Mouse (Mus musculus): Measurements from ENCODE around the gene Gpam. TPM values are rescaled to one million over a fixed set of nuclear protein-coding genes. Genes with fewer than 3 reads are reported as not detected.

The Gpam gene
- polyA plus RNA-seq, 1 experiment: 0.60 TPM

- TF ChIP-seq FLI1 (IDR thresholded peaks at IDR 0.05; ENCODE audit: low read length) (no peak), GATA1 (IDR thresholded peaks at IDR 0.05; ENCODE audit: borderline replicate concordance, low read length) (no peak)
- no peak overlapping the region for H3K4me3 ChIP-seq (replicated peaks)
- H3K27me3 ChIP-seq (replicated peaks): no peaks in the 10 kb centered on the region
- H3K36me3 ChIP-seq (replicated peaks; ENCODE audit: low read length): peaks cover 95% of the 10 kb centered on the region
- peaks cover 3% of the 10 kb centered on the region; the same call in 1 of the 2 replicates for H3K9me3 ChIP-seq
- H3K4me1 ChIP-seq: no peaks in the 10 kb centered on the region; the same call in 1 of the 2 replicates
These were observed 50.2 kb downstream of the Gpam start for GRCm38 (mm10) chr19:55076822-55077221.

- Histone ChIP-seq H3K4me1 (no peaks in the 10 kb centered on the region), H3K27me3 (replicated peaks) (no peaks in the 10 kb centered on the region), H3K4me3 (replicated peaks) (no peak overlapping the region), H3K36me3 (replicated peaks; ENCODE audit: low read length) (peaks cover 97% of the 10 kb centered on the region), H3K9me3 (peaks cover 8% of the 10 kb centered on the region; the same call in 1 of the 2 replicates)
- TF ChIP-seq FLI1 (IDR thresholded peaks at IDR 0.05; ENCODE audit: low read length): no peak
- no peak for TF ChIP-seq GATA1 (IDR thresholded peaks at IDR 0.05; ENCODE audit: borderline replicate concordance, low read length)
These were observed 54.0 kb downstream of the Gpam start for GRCm38 (mm10) chr19:55073004-55073403.

- TF ChIP-seq FLI1 (IDR thresholded peaks at IDR 0.05; ENCODE audit: low read length): no peak
- no peak for TF ChIP-seq GATA1 (IDR thresholded peaks at IDR 0.05; ENCODE audit: borderline replicate concordance, low read length)
- Histone ChIP-seq H3K4me3 (replicated peaks) (no peak overlapping the region), H3K9me3 (peaks cover 8% of the 10 kb centered on the region; the same call in 1 of the 2 replicates), H3K27me3 (replicated peaks) (no peaks in the 10 kb centered on the region), H3K36me3 (replicated peaks; ENCODE audit: low read length) (peaks cover 74% of the 10 kb centered on the region), H3K4me1 (no peaks in the 10 kb centered on the region)
These were observed 58.0 kb downstream of the Gpam start for GRCm38 (mm10) chr19:55069054-55069453.

GRCm38 (mm10) chr19:55063272-55063671 lies 63.8 kb downstream of the Gpam start:
- peaks cover 18% of the 10 kb centered on the region for H3K9me3 ChIP-seq
- no peak overlapping the region for H3K4me3 ChIP-seq (replicated peaks)
- peaks cover 11% of the 10 kb centered on the region for H3K27me3 ChIP-seq (replicated peaks)
- H3K36me3 ChIP-seq (replicated peaks; ENCODE audit: low read length): peaks cover 18% of the 10 kb centered on the region
- TF ChIP-seq GATA1 (IDR thresholded peaks at IDR 0.05; ENCODE audit: borderline replicate concordance, low read length): no peak
- no peak for TF ChIP-seq FLI1 (IDR thresholded peaks at IDR 0.05; ENCODE audit: low read length)
- peaks cover 35% of the 10 kb centered on the region for H3K4me1 ChIP-seq

GRCm38 (mm10) chr19:55062501-55062900 lies 64.5 kb downstream of the Gpam start:
- Histone ChIP-seq H3K4me1 (peaks cover 35% of the 10 kb centered on the region), H3K4me3 (replicated peaks) (peak overlapping the region; percentile 18), H3K27me3 (replicated peaks) (peaks cover 12% of the 10 kb centered on the region), H3K36me3 (replicated peaks; ENCODE audit: low read length) (peaks cover 13% of the 10 kb centered on the region), H3K9me3 (peaks cover 20% of the 10 kb centered on the region)
- TF ChIP-seq FLI1 (IDR thresholded peaks at IDR 0.05; ENCODE audit: low read length): no peak
- no peak for TF ChIP-seq GATA1 (IDR thresholded peaks at IDR 0.05; ENCODE audit: borderline replicate concordance, low read length)

- Histone ChIP-seq H3K9me3 (peaks cover 24% of the 10 kb centered on the region), H3K27me3 (replicated peaks) (peaks cover 18% of the 10 kb centered on the region), H3K4me1 (peaks cover 35% of the 10 kb centered on the region), H3K4me3 (replicated peaks) (peak overlapping the region; percentile 50), H3K36me3 (replicated peaks; ENCODE audit: low read length) (peaks cover 7% of the 10 kb centered on the region)
- no peak for TF ChIP-seq GATA1 (IDR thresholded peaks at IDR 0.05; ENCODE audit: borderline replicate concordance, low read length)
- no peak for TF ChIP-seq FLI1 (IDR thresholded peaks at IDR 0.05; ENCODE audit: low read length)
These were observed 65.1 kb downstream of the Gpam start for GRCm38 (mm10) chr19:55061951-55062350.

- Histone ChIP-seq H3K4me3 (replicated peaks) (peak overlapping the region; percentile 92), H3K9me3 (peaks cover 24% of the 10 kb centered on the region), H3K36me3 (replicated peaks; ENCODE audit: low read length) (peaks cover 5% of the 10 kb centered on the region), H3K4me1 (peaks cover 35% of the 10 kb centered on the region), H3K27me3 (replicated peaks) (peaks cover 19% of the 10 kb centered on the region)
- TF ChIP-seq GATA1 (IDR thresholded peaks at IDR 0.05; ENCODE audit: borderline replicate concordance, low read length) (no peak), FLI1 (IDR thresholded peaks at IDR 0.05; ENCODE audit: low read length) (no peak)
These were observed 65.6 kb downstream of the Gpam start for GRCm38 (mm10) chr19:55061447-55061901.

GRCm38 (mm10) chr19:55060964-55061363 lies 66.1 kb downstream of the Gpam start:
- TF ChIP-seq FLI1 (IDR thresholded peaks at IDR 0.05; ENCODE audit: low read length) (no peak), GATA1 (IDR thresholded peaks at IDR 0.05; ENCODE audit: borderline replicate concordance, low read length) (no peak)
- H3K4me3 ChIP-seq (replicated peaks): peak overlapping the region; percentile 92
- H3K36me3 ChIP-seq (replicated peaks; ENCODE audit: low read length): peaks cover 2% of the 10 kb centered on the region
- peaks cover 24% of the 10 kb centered on the region for H3K9me3 ChIP-seq
- peaks cover 19% of the 10 kb centered on the region for H3K27me3 ChIP-seq (replicated peaks)
- H3K4me1 ChIP-seq: peaks cover 35% of the 10 kb centered on the region

- peaks cover 24% of the 10 kb centered on the region for H3K9me3 ChIP-seq
- peaks cover 26% of the 10 kb centered on the region for H3K4me1 ChIP-seq
- no peak for TF ChIP-seq GATA1 (IDR thresholded peaks at IDR 0.05; ENCODE audit: borderline replicate concordance, low read length)
- TF ChIP-seq FLI1 (IDR thresholded peaks at IDR 0.05; ENCODE audit: low read length): no peak
- peaks cover 19% of the 10 kb centered on the region for H3K27me3 ChIP-seq (replicated peaks)
- H3K4me3 ChIP-seq (replicated peaks): no peak overlapping the region
- no peaks in the 10 kb centered on the region for H3K36me3 ChIP-seq (replicated peaks; ENCODE audit: low read length)
These were observed 69.6 kb downstream of the Gpam start for GRCm38 (mm10) chr19:55057483-55057882.

GRCm38 (mm10) chr19:55055634-55056269 lies 71.3 kb downstream of the Gpam start:
- H3K27me3 ChIP-seq (replicated peaks): peaks cover 20% of the 10 kb centered on the region

More at GRCm38 (mm10) chr19:55055634-55056269, 71.3 kb downstream of the Gpam start:
- Histone ChIP-seq H3K9me3 (peaks cover 24% of the 10 kb centered on the region), H3K4me3 (replicated peaks) (no peak overlapping the region), H3K36me3 (replicated peaks; ENCODE audit: low read length) (no peaks in the 10 kb centered on the region), H3K4me1 (peaks cover 11% of the 10 kb centered on the region)
- TF ChIP-seq GATA1 (IDR thresholded peaks at IDR 0.05; ENCODE audit: borderline replicate concordance, low read length): no peak
- TF ChIP-seq FLI1 (IDR thresholded peaks at IDR 0.05; ENCODE audit: low read length): no peak

All from megakaryocyte, embryonic 14.5 days (primary cell).